Mouse (Mus musculus): ENCODE measurements around the gene Ldlrad3. TPM values are rescaled to one million over a fixed set of nuclear protein-coding genes. Genes with fewer than 3 reads are reported as not detected.

Gene Ldlrad3
- polyA plus RNA-seq, 1 experiment from 2014 or later = 18.1 TPM

DNA sequence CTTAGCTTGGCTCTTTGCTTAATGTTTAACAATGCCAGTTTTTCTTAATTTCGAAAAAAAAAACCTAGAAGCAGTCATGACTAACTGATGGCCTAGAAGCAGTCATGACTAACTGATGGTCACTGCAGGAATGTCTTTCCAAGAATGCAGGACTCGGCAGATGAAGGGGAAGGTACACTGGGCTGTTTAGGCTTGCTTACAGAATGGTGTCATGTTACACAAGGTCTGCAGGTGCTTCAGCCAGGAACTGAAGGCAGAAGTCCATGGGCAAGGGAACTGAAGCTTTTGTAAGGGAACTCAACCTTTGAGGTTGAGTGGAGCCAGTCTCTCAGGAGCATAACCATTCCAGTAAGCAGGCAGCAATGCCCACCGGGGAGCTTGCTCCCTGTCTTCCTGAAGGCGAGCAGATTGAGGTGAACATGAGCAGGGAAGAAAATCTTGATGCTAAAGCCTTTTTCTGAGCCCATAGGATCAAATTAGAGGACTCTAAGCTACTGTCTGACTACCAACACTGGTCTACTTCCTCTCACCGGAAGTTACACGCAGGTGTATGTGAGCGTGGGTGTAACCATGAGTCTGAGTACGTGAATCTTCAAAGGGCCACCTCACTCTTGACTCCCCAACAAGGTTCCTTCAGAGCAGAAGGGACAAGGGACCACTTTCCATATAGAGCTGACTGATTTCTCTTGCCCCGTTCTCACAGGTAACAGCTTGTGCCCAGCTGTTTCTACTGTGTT is 193.4 kb downstream of the Ldlrad3 start:
- DNase-seq (ENCODE audit: low spot score) = no peak
- Histone ChIP-seq H3K4me2 (ENCODE audit: low read length) (no peak overlapping the region), H3K27ac (ENCODE audit: low read depth, low read length) (no peak overlapping the region), H3K4me1 (ENCODE audit: control insufficient read depth, insufficient read depth, low read length) (peaks cover 9% of the 10 kb centered on the region), H3K27me3 (replicated peaks; ENCODE audit: control insufficient read depth, insufficient read depth, low read length) (no peaks in the 10 kb centered on the region), H3K4me3 (ENCODE audit: low read depth, low read length) (no peak overlapping the region), H3K9ac (ENCODE audit: low read length) (no peak overlapping the region), H3K9me3 (replicated peaks; ENCODE audit: control insufficient read depth, low read length) (no peaks in the 10 kb centered on the region), H3K36me3 (ENCODE audit: control insufficient read depth, insufficient read depth, low read length) (no peaks in the 10 kb centered on the region)
- ATAC-seq = no peak
- WGBS = 90% methylated on average over 9 of the region's 9 CpGs

DNA sequence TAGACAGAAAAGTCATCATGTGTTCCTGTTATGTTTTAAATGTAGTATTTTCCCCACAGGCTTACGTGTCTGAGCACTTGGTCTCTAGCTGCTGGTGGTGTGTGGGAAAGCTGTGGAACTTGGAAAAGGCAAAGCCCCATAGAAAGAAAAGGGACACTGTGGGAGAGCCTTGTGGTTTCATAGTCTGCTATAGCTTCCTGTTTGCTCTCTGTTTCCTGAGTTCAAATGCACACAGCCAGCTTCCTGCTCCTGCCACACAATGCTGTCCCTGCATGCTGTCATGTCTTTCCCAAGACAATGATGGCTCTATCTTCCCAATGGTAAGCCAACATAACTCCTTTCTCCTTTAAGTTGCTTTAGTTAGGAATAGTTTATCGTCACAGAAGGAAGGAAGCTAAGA is 194.5 kb downstream of the Ldlrad3 start:
- no peaks in the 10 kb centered on the region for H3K36me3 ChIP-seq (ENCODE audit: control insufficient read depth, insufficient read depth, low read length)
- no peaks in the 10 kb centered on the region for H3K9me3 ChIP-seq (replicated peaks; ENCODE audit: control insufficient read depth, low read length)
- H3K4me1 ChIP-seq (ENCODE audit: control insufficient read depth, insufficient read depth, low read length) = peaks cover 5% of the 10 kb centered on the region; the same call in 1 of the 2 replicates
- 96% methylated on average over 2 of the region's 2 CpGs for WGBS
- no peak for ATAC-seq
- H3K4me2 ChIP-seq (ENCODE audit: low read length) = no peak overlapping the region
- no peak for DNase-seq (ENCODE audit: low spot score)
- no peak overlapping the region for H3K4me3 ChIP-seq (ENCODE audit: low read depth, low read length)
- H3K27ac ChIP-seq (ENCODE audit: low read depth, low read length) = no peak overlapping the region
- H3K27me3 ChIP-seq (replicated peaks; ENCODE audit: control insufficient read depth, insufficient read depth, low read length) = no peaks in the 10 kb centered on the region
- no peak overlapping the region for H3K9ac ChIP-seq (ENCODE audit: low read length)

DNA sequence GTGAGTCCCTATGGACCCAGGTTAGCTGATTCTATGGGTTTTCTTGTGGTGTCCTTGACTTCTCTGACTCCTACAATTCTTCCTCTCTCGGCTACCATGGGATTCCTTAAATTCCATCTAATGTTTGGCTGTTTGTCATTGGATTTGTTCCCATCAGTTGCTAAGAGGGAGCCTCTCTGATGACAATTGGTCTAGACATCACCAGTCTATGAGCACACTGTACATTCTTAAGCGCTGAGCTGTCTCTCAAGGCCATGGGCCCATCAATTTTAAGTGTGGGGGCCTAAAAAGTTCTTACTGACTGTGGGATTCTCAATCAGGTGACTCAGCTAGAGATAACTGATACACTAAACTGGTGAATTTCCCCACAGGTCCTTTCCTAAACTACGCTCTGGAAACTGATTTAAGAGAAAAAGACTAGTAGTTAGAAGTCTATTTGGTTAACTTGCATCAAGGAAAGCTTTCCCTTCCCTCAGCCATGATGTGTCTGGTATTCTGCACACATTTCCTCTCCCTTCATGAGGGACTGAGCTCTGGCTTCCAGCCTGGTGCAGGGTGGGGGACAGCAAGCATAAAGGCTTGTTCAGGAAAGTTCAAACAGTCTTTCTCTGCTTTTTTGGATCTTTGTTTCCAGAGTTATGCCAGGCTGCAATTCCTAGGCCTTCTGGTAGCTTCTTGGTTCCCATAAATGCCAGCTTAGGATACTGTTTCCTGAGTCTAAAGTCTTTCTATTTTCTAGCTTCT is 199.7 kb downstream of the Ldlrad3 start:
- ATAC-seq (no peak), DNase-seq (ENCODE audit: low spot score) (no peak)
- no peaks in the 10 kb centered on the region for H3K27me3 ChIP-seq (replicated peaks; ENCODE audit: control insufficient read depth, insufficient read depth, low read length)
- no peaks in the 10 kb centered on the region for H3K9me3 ChIP-seq (replicated peaks; ENCODE audit: control insufficient read depth, low read length)
- peaks cover 25% of the 10 kb centered on the region for H3K4me1 ChIP-seq (ENCODE audit: control insufficient read depth, insufficient read depth, low read length)
- no peak overlapping the region for H3K4me2 ChIP-seq (ENCODE audit: low read length)
- 91% methylated on average over 3 of the region's 3 CpGs for WGBS
- H3K4me3 ChIP-seq (ENCODE audit: low read depth, low read length) = no peak overlapping the region
- H3K27ac ChIP-seq (ENCODE audit: low read depth, low read length) = no peak overlapping the region
- H3K9ac ChIP-seq (ENCODE audit: low read length) = no peak overlapping the region
- H3K36me3 ChIP-seq (ENCODE audit: control insufficient read depth, insufficient read depth, low read length) = no peaks in the 10 kb centered on the region

DNA sequence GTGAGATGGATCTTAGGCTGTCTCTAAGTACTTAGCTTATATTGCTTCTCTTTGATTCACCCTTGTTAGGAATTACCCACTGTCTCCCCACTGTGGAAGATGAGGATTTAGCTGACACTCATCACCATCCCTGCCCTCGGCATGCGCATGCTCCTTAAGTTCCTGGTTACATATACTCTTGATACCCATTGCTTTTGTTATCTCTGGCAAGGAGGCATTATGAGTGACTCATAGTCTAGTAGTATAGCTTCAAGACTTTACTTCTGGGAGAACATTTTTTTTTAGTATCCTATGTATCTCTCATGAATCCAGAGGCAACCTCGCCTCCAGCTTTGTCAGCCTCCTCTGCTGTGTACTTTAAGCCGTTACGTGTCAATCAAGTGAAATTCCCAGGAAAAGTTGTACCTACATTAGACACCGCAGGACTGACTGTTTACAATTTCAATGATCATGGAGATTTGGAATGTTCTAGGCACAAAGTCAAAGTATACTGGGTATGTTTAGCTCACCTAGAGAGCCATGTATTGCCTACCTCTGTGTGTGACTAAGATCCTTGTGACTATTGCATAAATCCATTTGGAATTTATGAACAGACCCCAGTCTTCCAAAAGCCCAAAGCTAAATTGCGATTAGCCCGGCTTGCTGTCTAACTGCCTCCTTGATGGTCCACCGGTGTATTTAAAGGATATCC is 202.2 kb downstream of the Ldlrad3 start:
- H3K9ac ChIP-seq (ENCODE audit: low read length) = no peak overlapping the region
- H3K9me3 ChIP-seq (replicated peaks; ENCODE audit: control insufficient read depth, low read length) = no peaks in the 10 kb centered on the region
- H3K4me2 ChIP-seq (ENCODE audit: low read length) = no peak overlapping the region
- H3K36me3 ChIP-seq (ENCODE audit: control insufficient read depth, insufficient read depth, low read length) = no peaks in the 10 kb centered on the region
- no peaks in the 10 kb centered on the region for H3K27me3 ChIP-seq (replicated peaks; ENCODE audit: control insufficient read depth, insufficient read depth, low read length)
- H3K4me3 ChIP-seq (ENCODE audit: low read depth, low read length) = no peak overlapping the region
- ATAC-seq (no peak), DNase-seq (ENCODE audit: low spot score) (no peak)
- 83% methylated on average over 9 of the region's 9 CpGs for WGBS
- H3K27ac ChIP-seq (ENCODE audit: low read depth, low read length) = 0 out of 2 replicates have a peak overlapping the region, but pooled peaks have one; percentile 2
- peaks cover 45% of the 10 kb centered on the region for H3K4me1 ChIP-seq (ENCODE audit: control insufficient read depth, insufficient read depth, low read length)

DNA sequence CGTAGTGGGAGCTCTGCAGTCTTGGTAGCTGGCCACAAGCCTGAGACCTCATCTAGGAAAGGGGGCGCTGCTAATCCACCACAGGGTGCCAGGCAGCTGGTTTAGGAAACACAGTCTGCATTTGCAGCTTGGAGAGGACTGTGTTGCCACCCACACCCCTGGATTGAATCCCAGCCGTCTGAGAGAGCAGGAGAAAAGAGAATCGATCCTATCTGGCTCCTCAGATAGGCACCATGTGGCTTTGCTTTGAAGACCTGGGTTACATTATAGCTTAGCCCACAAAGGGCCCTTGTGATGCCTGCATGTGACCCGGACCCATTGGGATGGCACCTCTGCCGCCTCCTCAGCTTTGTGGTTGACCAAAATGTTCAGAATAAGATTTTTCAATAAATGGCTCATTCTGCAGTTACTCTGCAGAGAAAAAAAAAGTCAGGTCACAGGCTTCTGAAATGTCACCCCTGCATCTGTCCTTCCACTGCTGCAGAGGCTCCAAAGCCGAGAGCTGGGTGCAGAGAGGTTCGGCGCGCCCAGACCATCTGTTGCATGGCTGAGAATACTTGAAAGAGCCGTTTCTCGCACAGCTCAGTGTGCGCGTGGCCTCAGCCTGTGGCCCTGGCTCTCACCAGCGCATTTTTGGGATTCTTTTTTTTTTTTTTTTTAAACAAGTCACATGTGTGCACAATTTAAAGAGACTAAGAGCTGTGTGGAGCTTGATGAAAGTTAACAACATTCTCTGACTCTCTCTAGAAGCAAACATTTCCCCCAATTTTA is 202.9 kb downstream of the Ldlrad3 start:
- DNase-seq (ENCODE audit: low spot score) (peak; percentile 66), ATAC-seq (0 out of 2 replicates have a peak, but pooled peaks have one; percentile 10)
- Histone ChIP-seq H3K4me2 (ENCODE audit: low read length) (no peak overlapping the region), H3K27me3 (replicated peaks; ENCODE audit: control insufficient read depth, insufficient read depth, low read length) (no peaks in the 10 kb centered on the region), H3K9me3 (replicated peaks; ENCODE audit: control insufficient read depth, low read length) (no peaks in the 10 kb centered on the region), H3K4me1 (ENCODE audit: control insufficient read depth, insufficient read depth, low read length) (peaks cover 52% of the 10 kb centered on the region), H3K9ac (ENCODE audit: low read length) (no peak overlapping the region), H3K36me3 (ENCODE audit: control insufficient read depth, insufficient read depth, low read length) (no peaks in the 10 kb centered on the region), H3K27ac (ENCODE audit: low read depth, low read length) (peak overlapping the region; percentile 35; the same call in 1 of the 2 replicates), H3K4me3 (ENCODE audit: low read depth, low read length) (no peak overlapping the region)
- WGBS = 16% methylated on average over 15 of the region's 15 CpGs

DNA sequence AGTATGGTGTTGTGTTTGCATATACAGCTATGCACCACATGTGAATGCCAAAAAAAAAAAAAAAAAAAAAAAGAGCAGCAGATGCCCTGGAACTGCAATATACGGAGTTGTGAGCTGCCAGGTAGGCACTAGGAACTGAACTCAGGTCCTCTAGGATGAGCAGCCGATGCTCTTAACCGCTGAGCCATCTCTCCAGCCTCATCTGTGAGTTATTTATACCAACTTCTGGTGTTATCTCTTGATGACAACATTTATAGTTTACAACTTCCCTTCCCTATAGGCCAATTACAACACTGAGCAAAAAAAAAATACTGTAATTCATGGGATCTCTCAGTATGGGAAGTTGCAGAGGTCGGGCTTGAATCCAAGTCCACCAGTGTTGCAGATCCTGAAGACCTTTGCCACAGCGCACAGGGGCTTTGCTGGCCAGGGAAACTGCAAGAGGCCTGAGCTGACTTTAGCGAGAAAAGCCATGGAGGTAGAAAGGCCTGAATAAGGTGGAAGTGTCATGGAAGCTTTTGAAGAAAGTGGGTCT is 204.2 kb downstream of the Ldlrad3 start:
- no peak overlapping the region for H3K9ac ChIP-seq (ENCODE audit: low read length)

DNA sequence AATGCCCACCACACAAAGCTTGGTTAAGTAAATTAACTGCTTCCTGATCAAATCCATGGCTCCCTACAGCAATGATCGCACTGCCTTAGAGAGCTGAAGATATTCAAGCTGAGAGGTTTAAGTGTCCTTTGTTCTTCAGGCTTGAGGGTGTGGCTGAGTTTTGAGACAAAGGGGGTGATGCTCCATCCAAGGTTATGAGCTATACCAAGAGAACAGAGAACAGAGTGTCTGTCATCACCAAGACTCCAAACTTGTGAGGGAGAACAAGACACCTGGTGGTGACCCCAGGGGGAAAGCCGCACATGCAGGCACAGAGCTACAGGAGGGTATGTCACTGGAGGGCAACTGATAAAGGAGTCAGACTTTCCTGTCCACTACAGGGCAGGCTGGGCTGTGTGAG is 205.0 kb downstream of the Ldlrad3 start:
- Histone ChIP-seq H3K27ac (ENCODE audit: low read depth, low read length) (peak overlapping the region; percentile 95), H3K4me1 (ENCODE audit: control insufficient read depth, insufficient read depth, low read length) (peaks cover 59% of the 10 kb centered on the region), H3K4me3 (ENCODE audit: low read depth, low read length) (no peak overlapping the region), H3K9me3 (replicated peaks; ENCODE audit: control insufficient read depth, low read length) (no peaks in the 10 kb centered on the region), H3K27me3 (replicated peaks; ENCODE audit: control insufficient read depth, insufficient read depth, low read length) (no peaks in the 10 kb centered on the region), H3K9ac (ENCODE audit: low read length) (no peak overlapping the region), H3K4me2 (ENCODE audit: low read length) (no peak overlapping the region), H3K36me3 (ENCODE audit: control insufficient read depth, insufficient read depth, low read length) (no peaks in the 10 kb centered on the region)
- no peak for DNase-seq (ENCODE audit: low spot score)
- WGBS = 39% methylated on average over 2 of the region's 2 CpGs
- ATAC-seq = no peak

More for the DNA sequence above, 204.2 kb downstream of the Ldlrad3 start:
- Histone ChIP-seq H3K27ac (ENCODE audit: low read depth, low read length) (0 out of 2 replicates have a peak overlapping the region, but pooled peaks have one; percentile 41), H3K9me3 (replicated peaks; ENCODE audit: control insufficient read depth, low read length) (no peaks in the 10 kb centered on the region), H3K27me3 (replicated peaks; ENCODE audit: control insufficient read depth, insufficient read depth, low read length) (no peaks in the 10 kb centered on the region), H3K4me1 (ENCODE audit: control insufficient read depth, insufficient read depth, low read length) (peaks cover 60% of the 10 kb centered on the region), H3K36me3 (ENCODE audit: control insufficient read depth, insufficient read depth, low read length) (no peaks in the 10 kb centered on the region), H3K4me3 (ENCODE audit: low read depth, low read length) (no peak overlapping the region), H3K4me2 (ENCODE audit: low read length) (no peak overlapping the region)
- DNase-seq (ENCODE audit: low spot score) (no peak), ATAC-seq (no peak)
- WGBS = 85% methylated on average over 6 of the region's 6 CpGs

DNA sequence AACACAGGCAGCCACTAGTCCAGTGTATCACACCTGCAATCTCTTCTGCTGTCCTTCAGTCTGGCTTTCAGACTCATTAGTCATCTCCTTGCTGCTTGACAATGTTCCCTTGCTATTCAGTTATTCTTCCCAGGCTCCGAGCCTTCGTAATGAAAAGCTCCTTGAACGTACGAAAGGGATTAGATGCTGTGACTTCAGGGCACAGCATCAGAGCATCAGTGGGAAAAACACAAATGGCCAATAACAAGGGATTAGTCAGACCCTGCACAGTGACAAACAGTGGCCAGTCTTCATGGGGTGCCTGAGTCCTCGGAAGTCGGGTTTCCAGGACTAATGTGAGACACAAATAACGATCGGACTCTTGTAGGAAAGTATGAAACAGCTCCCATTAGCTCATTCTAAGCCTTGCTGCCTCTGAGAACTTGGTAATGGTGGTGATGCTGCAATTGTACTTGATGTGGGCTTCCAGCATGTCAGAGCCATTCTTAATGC is 205.7 kb downstream of the Ldlrad3 start:
- Histone ChIP-seq H3K4me3 (ENCODE audit: low read depth, low read length) (no peak overlapping the region), H3K9me3 (replicated peaks; ENCODE audit: control insufficient read depth, low read length) (no peaks in the 10 kb centered on the region), H3K4me2 (ENCODE audit: low read length) (no peak overlapping the region), H3K27me3 (replicated peaks; ENCODE audit: control insufficient read depth, insufficient read depth, low read length) (no peaks in the 10 kb centered on the region), H3K36me3 (ENCODE audit: control insufficient read depth, insufficient read depth, low read length) (no peaks in the 10 kb centered on the region), H3K9ac (ENCODE audit: low read length) (no peak overlapping the region), H3K27ac (ENCODE audit: low read depth, low read length) (peak overlapping the region; percentile 95), H3K4me1 (ENCODE audit: control insufficient read depth, insufficient read depth, low read length) (peaks cover 64% of the 10 kb centered on the region)
- DNase-seq (ENCODE audit: low spot score) (no peak), ATAC-seq (no peak)
- 8% methylated on average over 8 of the region's 8 CpGs for WGBS
